Mouse (Mus musculus) neutrophil, adult 5-6 weeks (primary cell): ENCODE data around the gene Aar2. TPM values are rescaled to one million over a fixed set of nuclear protein-coding genes. Genes with fewer than 3 reads are reported as not detected.

Experiments used
- ATAC-seq: fragments of 151-379, 151-347 bp; 2 replicates; pipeline ENCODE4 v1.8.0; 2017; ENCODE audit warnings: mild to moderate bottlenecking, moderate TSS enrichment; ENCODE audit not compliant: insufficient number of reproducible peaks, poor library complexity, low FRiP score, severe bottlenecking; ENCODE audit errors: extremely low read depth
- total RNA-seq: library from RNA; stranded (forward); fragments of 200-1000 nt; gene quantifications from 2 replicates; pipeline ENCODE4 v1.2.3, GENCODE M21; 2017

The Aar2 gene
- total RNA-seq, 1 experiment from 2014 or later: 10.5 TPM

- ATAC-seq: no peak
Observed at GRCm38 (mm10) chr2:156561808-156562207, 14.4 kb downstream of the Aar2 start.

- ATAC-seq: no peak
Observed at GRCm38 (mm10) chr2:156563557-156563956, 16.2 kb downstream of the Aar2 start.

GRCm38 (mm10) chr2:156566512-156566911 lies 19.1 kb downstream of the Aar2 start:
- ATAC-seq: no peak

- no peak for ATAC-seq
Observed at GRCm38 (mm10) chr2:156568647-156569046, 21.3 kb downstream of the Aar2 start.

GRCm38 (mm10) chr2:156569261-156569660 lies 21.9 kb downstream of the Aar2 start:
- ATAC-seq: no peak

GRCm38 (mm10) chr2:156571521-156571920 lies 24.1 kb downstream of the Aar2 start:
- ATAC-seq: no peak

GRCm38 (mm10) chr2:156576850-156577587 lies 29.6 kb downstream of the Aar2 start:
- no peak for ATAC-seq

GRCm38 (mm10) chr2:156580507-156580906 lies 33.1 kb downstream of the Aar2 start:
- ATAC-seq: no peak

GRCm38 (mm10) chr2:156581244-156581643 lies 33.9 kb downstream of the Aar2 start:
- ATAC-seq: no peak

GRCm38 (mm10) chr2:156582887-156583286 lies 35.5 kb downstream of the Aar2 start:
- no peak for ATAC-seq

GRCm38 (mm10) chr2:156584154-156584796 lies 36.9 kb downstream of the Aar2 start:
- no peak for ATAC-seq

- ATAC-seq: no peak
Observed at GRCm38 (mm10) chr2:156584797-156585471, 37.5 kb downstream of the Aar2 start.

GRCm38 (mm10) chr2:156589481-156589880 lies 42.1 kb downstream of the Aar2 start:
- ATAC-seq: no peak

- no peak for ATAC-seq
Observed at GRCm38 (mm10) chr2:156594987-156595490, 47.7 kb downstream of the Aar2 start.

- no peak for ATAC-seq
Observed at GRCm38 (mm10) chr2:156602581-156602980, 55.2 kb downstream of the Aar2 start.

- no peak for ATAC-seq
Observed at GRCm38 (mm10) chr2:156603671-156604070, 56.3 kb downstream of the Aar2 start.

GRCm38 (mm10) chr2:156605144-156605543 lies 57.8 kb downstream of the Aar2 start:
- ATAC-seq: no peak

- ATAC-seq: no peak
Observed at GRCm38 (mm10) chr2:156605971-156606370, 58.6 kb downstream of the Aar2 start.

- ATAC-seq: no peak
Observed at GRCm38 (mm10) chr2:156613081-156613540, 65.7 kb downstream of the Aar2 start.
